Mouse (Mus musculus): ENCODE data around the gene Olfr688.

- TF ChIP-seq CTCF (IDR thresholded peaks at IDR 0.05; ENCODE audit: borderline replicate concordance, extremely low read depth, insufficient read depth, insufficient read length), result no peak
- no peak for TF ChIP-seq POLR2A (IDR thresholded peaks at IDR 0.05; ENCODE audit: borderline replicate concordance, extremely low read depth, insufficient read depth, insufficient read length, poor library complexity, severe bottlenecking)
Observed at GRCm38 (mm10) chr7:105272426-105272825, 15.5 kb upstream of the Olfr688 start.
